Comparison of ENCODE assay signal across 10 mouse cellular contexts in genomic region chr5:102503066-102503465, GRCm38 (mm10).
"Had no signal": no experiment of that assay in that cellular context is flagged by ENCODE, and none has a peak within 500 bp of the region (broad histone marks: within the 10 kb centered on the region; RNA-seq: fewer than 3 reads in every experiment).

No protein-coding gene starts in this region.

- H3K4me2 ChIP-seq: liver, embryonic 12.5 days; lung, embryonic 15.5 days; midbrain, embryonic 11.5 days; midbrain, embryonic 15.5 days; neural tube, embryonic 12.5 days had no signal

- H3K36me3 ChIP-seq: liver, embryonic 12.5 days; lung, embryonic 15.5 days; midbrain, embryonic 15.5 days; neural tube, embryonic 12.5 days had no signal

- H3K27ac ChIP-seq: hindbrain, postnatal 0 days; left cerebral cortex, adult 2 months; limb, embryonic 10.5 days; liver, embryonic 12.5 days; lung, embryonic 15.5 days; midbrain, embryonic 15.5 days; neural tube, embryonic 12.5 days had no signal

- H3K4me1 ChIP-seq: limb, embryonic 10.5 days; liver, embryonic 12.5 days; lung, embryonic 15.5 days; midbrain, embryonic 15.5 days; neural tube, embryonic 12.5 days had no signal

- H3K9ac ChIP-seq: liver, embryonic 12.5 days; lung, embryonic 15.5 days; midbrain, embryonic 15.5 days; neural tube, embryonic 12.5 days had no signal

- ATAC-seq: hindbrain, postnatal 0 days; liver, embryonic 12.5 days; midbrain, embryonic 15.5 days had no signal

- H3K9me3 ChIP-seq: limb, embryonic 10.5 days; liver, embryonic 12.5 days; lung, embryonic 15.5 days; midbrain, embryonic 15.5 days; neural tube, embryonic 12.5 days had no signal

- H3K27me3 ChIP-seq: liver, embryonic 12.5 days; lung, embryonic 15.5 days; midbrain, embryonic 15.5 days; neural tube, embryonic 12.5 days had no signal

- H3K4me3 ChIP-seq: left cerebral cortex, adult 2 months; limb, embryonic 10.5 days; liver, embryonic 12.5 days; lung, embryonic 15.5 days; midbrain, embryonic 15.5 days; neural tube, embryonic 12.5 days had no signal

- DNase-seq: thymus, adult 18-20 months; thymus, postnatal 25 days had no signal
